Mouse (Mus musculus): ENCODE results near the gene Anapc10.
"Not testable (repeated sequence)": the region's sequence is repeated elsewhere in the genome, so short reads cannot be mapped to it uniquely, and the experiment has no call there.

Anapc10 gene

DNA sequence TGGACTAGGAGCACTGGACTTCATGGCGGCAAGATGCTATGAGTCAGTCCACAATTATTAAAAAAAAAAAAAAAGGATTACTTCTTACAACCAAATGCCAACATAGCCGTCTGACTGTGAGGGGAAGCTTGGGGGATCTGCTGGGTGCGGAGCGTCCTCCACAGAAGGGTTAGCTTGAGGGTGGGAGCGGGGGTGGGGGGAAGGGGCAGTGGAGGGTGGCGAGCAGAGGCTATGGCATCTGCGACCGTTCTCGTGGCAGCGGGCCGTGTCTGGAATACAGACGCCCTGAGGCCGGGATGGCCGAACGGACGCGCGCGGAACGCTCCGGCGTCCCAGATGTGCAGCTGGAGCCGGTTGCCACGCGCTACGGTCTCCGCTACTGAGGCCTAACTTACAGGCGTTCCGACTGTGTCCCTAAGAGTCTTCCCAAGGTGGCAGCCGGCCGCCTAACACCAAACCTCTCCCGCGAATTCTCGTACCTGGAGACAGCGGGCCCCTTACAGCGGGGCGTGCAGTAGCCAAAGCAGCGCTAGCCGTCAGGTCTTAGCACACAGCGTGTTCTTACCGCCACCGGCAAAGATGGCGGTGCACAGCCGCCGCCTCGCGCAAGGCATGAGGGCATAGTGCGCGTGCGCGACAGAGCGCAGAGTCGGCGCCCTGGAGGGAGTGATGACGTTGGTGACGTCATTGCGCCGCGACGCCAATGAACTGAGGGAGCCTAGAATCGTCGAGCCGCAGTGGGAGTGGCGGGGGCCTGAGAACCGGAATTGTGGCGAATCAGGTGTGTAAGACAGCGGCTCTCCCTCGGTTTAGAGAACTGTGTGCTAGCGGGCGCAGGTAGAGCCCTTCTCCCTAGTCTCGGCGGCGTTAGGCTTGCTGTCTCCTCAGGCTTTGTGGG, at the start of gene Anapc10, which contains the start of gene Abce1:
Gene Anapc10, plus strand, starts transcription at position 757 of the 898 bp plus-strand sequence.
Gene Abce1, minus strand, starts transcription at position 677 of the 898 bp plus-strand sequence.
- DNase-seq: peak; percentile 98

- DNase-seq: no peak
Measured at GRCm38 (mm10) chr8:79676461-79676860, 35.2 kb upstream of the Anapc10 start.

DNA sequence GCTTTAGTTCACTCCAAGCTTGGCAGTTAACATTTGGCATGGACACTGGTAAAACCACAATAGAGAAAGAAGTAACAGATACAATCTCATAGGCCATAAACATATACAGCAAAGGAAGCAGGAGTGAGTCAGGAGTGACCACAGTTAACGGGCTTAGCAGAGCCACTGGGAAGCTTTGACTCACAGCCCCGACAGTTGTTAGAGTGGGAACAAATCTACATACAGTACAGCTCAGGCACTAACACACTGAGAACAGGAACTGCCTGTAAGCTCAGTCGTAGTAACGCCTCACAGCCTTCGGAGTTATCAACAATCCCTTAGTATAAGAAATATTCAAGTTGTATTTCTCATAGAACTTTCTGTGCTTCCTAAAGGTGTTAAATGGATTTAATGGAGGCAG, 32.6 kb upstream of the Anapc10 start:
- no peak for DNase-seq

GRCm38 (mm10) chr8:79680083-79680482, 31.5 kb upstream of the Anapc10 start:
- DNase-seq: not testable (repeated sequence)

- DNase-seq: no peak
Measured at GRCm38 (mm10) chr8:79680555-79680954, 31.1 kb upstream of the Anapc10 start.

DNA sequence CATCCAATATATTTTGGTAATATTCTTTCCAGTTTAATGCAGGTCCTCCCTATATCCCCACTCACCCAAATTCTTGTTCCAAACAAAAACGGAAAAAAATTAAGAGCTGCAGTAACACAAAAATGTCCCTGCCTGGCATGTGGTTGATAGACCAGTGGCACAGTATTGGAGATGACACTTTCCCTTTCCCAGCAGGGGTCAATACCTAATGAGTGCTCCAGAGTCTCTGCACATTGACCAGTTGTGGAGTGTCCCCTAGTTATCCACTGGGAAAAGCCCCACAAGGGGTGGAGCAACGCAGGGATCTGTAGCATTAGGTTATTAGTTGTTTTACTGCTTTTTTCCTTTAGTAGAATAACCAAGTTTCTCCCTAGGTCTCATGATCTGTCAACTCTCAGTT, 30.7 kb upstream of the Anapc10 start:
- no peak for DNase-seq

DNA sequence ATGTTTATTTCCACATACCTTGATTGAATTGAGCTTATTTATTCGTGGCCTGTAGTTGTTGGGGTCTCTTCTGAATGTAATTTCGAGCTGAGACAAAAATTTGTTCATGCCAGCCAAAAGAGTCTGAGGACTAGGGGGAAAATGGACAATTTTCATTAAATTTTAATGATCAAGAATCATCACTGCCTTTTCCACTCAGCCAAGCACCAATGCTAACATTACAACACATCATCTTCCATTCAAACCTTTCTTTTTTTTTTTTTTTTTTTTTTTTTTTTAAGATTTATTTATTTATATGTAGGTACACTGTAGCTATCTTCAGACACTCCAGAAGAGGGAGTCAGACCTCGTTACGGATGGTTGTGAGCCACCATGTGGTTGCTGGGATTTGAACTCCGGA, 25.7 kb upstream of the Anapc10 start:
- not testable (repeated sequence) for DNase-seq

DNA sequence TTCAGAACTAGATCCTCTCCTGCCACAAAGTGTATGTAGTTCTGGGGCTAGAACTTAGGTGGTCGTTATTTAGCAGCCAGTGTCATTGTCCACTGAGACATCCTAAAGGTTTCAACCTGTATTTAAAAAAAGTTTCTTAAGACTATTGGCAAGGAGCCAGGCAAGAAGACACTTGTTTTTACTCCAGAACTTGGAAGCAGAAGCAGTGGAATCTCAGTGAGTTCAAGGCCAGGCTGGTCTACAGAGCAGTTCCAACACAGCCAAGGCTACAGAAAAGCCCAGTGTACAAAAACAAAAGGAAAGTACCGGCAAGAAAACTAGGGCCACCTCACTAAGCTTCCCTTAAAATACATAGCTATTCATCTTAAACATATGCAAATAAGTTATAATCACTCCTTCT, 19.1 kb upstream of the Anapc10 start:
- no peak for DNase-seq

GRCm38 (mm10) chr8:79706687-79707086, 4.9 kb upstream of the Anapc10 start:
- DNase-seq: no peak

DNA sequence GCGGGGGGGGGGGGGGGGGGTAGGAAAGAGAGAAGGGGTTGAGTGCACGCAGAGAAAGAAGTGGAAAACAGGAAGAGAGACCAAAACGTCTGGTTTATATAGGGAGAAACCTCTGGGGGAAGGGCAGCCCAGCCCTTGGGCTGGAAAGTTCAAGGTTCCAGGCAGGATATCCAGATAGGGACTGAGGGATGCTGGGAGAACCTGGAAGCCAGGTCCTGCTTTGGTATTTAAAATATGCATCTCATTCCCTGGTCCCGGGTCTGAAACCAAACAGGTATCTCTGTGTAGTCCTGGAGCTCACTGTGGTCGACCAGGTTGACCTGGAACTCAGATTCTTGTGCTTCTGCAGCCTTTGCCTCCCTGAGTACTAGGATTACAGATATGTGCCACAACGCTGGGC, 1.1 kb downstream of the Anapc10 start:
- no peak for DNase-seq

DNA sequence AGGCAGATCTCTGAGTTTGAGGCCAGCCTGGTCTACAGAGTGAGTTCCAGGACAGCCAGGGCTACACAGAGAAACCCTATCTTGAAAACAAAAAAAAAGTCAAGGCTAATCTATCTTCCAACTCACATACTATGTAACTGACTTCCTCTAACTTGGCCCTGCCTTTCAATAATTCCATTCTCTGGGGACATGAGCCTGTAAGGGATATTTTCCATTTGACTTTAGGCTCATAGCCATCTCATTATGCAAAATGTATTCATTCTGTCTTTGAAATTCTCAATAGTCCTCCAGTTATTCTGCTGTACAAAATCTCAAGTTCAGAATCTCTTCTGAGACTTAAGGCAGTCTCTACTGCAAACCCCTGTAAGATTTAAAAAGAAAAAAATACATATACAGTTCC, 9.9 kb downstream of the Anapc10 start:
- DNase-seq: no peak

GRCm38 (mm10) chr8:79723308-79723707, 11.7 kb downstream of the Anapc10 start:
- DNase-seq: no peak

GRCm38 (mm10) chr8:79724589-79724988, 13.0 kb downstream of the Anapc10 start:
- DNase-seq: no peak

DNA sequence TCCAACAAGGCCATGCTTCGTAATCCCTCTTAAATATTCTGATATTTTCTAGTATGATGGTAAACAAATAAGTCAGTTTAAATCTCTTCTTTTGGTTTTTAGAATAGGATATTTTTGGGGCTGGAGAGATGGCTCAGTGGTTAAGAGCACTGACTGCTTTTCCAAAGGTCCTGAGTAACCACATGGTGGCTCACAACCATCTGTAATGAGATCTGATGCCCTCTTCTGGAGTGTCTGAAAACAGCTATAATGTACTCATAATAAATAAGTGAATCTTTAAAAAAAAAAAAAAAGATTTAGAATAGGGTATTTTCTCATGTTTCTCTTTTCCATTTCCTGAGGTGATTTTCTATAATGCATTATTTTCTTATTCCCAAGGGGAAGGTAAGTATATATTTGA, 16.3 kb downstream of the Anapc10 start:
- no peak for DNase-seq

- peak; percentile 18 for DNase-seq
Measured at GRCm38 (mm10) chr8:79734304-79734703, 22.7 kb downstream of the Anapc10 start.

- DNase-seq: no peak
Measured at GRCm38 (mm10) chr8:79748171-79748570, 36.6 kb downstream of the Anapc10 start.

DNA sequence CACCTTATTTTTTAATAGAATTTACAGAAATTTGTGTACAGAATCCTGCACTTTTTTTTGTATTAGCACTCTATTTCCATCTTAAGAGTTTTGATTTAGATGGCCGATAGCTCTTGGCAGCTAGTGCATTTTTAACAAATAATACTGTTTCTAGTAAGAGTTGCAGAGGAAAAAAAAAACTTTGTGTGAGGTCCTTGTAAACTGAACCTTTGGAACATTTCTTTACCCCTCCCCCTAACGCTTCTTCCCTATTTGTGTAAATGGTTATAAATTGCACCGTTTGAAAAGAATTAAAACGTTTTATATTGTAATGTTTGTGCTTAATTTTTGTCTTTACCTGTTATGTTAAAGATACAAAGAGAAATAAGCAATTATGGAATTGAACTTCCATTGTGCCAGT, 37.0 kb downstream of the Anapc10 start:
- no peak for DNase-seq

- peak; percentile 6 for DNase-seq
Measured at GRCm38 (mm10) chr8:79750305-79750704, 38.7 kb downstream of the Anapc10 start.

DNA sequence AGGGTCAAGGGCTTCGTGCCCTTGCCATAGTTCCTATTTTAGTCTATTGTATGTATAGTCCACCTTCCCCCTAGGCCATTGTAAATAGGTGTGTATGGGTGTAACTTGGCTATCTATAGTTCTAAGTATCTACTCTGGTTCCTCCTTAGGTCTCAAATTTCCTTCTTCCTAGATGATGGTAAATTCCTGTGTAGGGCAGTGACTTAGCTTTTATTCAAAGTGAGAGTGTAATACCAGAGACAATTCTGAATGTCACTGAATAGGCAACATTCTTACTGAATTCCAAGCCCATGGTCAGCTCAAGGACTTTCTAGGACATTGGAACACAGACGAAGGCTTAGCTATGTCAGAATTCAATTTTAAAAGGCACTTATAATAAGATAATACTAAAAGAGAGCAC, 83.3 kb downstream of the Anapc10 start:
- not testable (repeated sequence) for DNase-seq

DNA sequence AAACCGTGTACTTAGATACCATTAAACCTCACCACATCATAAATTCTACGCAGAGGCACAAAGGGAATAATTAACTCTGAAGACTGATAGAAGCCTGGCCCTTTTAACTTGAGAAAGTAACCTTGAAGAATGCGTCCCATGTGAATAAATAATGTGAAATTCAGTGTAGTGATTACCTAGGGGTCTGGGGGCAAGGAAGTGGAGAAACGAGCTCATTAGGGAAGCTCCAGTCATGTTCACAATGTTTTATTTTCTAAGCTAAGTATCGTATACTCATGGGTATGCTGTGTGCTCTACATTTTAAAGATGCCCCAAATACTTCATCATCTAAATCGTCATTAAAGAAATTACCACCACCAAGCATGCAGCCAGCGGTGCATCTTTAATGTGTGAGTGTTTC, 85.1 kb downstream of the Anapc10 start:
- DNase-seq: no peak

GRCm38 (mm10) chr8:79804499-79804898, 92.9 kb downstream of the Anapc10 start:
- DNase-seq: no peak

DNA sequence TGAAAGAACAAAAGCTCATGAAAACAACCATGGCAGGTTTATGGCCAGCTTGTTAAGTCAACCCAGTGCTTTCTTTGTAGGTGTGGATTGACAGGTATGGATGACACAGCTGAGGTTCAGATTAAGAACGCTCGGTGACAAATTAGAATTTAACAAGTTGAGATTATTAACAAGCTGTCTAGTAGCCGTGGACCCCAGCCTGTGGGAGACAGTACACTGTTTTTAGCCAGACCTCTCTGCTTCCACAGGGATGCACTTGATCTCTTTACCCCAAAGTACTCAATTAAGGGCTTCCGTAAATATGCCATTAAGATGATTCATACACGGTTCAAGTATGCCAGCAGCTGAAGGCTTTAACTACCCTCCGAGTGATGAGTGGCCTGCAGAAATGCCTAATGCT, 95.4 kb downstream of the Anapc10 start:
- no peak for DNase-seq

DNA sequence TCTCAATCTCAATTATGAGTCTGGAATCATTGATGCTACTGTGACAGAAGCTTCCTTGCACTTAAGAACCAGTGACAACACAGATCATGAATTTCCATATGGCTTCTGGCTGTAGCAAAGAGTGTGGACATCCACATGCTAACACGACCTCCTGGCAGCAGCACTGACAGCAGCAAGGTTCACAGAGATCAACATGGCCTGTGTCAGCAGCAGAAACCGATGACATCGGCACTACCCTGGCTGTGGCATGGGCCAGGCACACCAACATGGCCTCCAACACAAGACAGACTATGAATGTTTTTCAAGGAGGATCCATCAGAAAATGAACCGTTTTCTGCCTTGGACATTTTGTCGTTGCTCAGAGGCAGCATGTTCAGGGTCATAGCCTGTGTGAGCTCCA, 114.9 kb downstream of the Anapc10 start:
- DNase-seq: no peak
